Mouse (Mus musculus): ENCODE data around the gene Me1. TPM values are rescaled to one million over a fixed set of nuclear protein-coding genes. Genes with fewer than 3 reads are reported as not detected.

Gene Me1
- total RNA-seq, 2 experiments from 2014 or later: 76.3 to 77.7 TPM

GRCm38 (mm10) chr9:86672907-86673472 lies 22.8 kb downstream of the Me1 start:
- no peak for DNase-seq (ENCODE audit: extremely low spot score in 1 of 2, low spot score in 2 of 2)
- intact Hi-C loops (cut with DNase I): no loop called here

GRCm38 (mm10) chr9:86668590-86669252 lies 27.0 kb downstream of the Me1 start:
- DNase-seq (ENCODE audit: extremely low spot score in 1 of 2, low spot score in 2 of 2): no peak
- intact Hi-C loops (cut with DNase I): no loop called here

GRCm38 (mm10) chr9:86667138-86667750 lies 28.5 kb downstream of the Me1 start:
- intact Hi-C loops (cut with DNase I): no loop called here
- no peak for DNase-seq (ENCODE audit: extremely low spot score in 1 of 2, low spot score in 2 of 2)

- DNase-seq (ENCODE audit: extremely low spot score in 1 of 2, low spot score in 2 of 2): peak in 1 of 2 experiments; percentile 26
- intact Hi-C loops (cut with DNase I): no loop called here
Measured at GRCm38 (mm10) chr9:86661679-86662078, 34.1 kb downstream of the Me1 start.

GRCm38 (mm10) chr9:86661266-86661665 lies 34.5 kb downstream of the Me1 start:
- intact Hi-C loops (cut with DNase I): no loop called here
- DNase-seq (ENCODE audit: extremely low spot score in 1 of 2, low spot score in 2 of 2): peak in 1 of 2 experiments; percentile 20

GRCm38 (mm10) chr9:86660327-86660726 lies 35.4 kb downstream of the Me1 start:
- intact Hi-C loops (cut with DNase I): no loop called here
- DNase-seq (ENCODE audit: extremely low spot score in 1 of 2, low spot score in 2 of 2): no peak

- intact Hi-C loops (cut with DNase I): no loop called here
- no peak for DNase-seq (ENCODE audit: extremely low spot score in 1 of 2, low spot score in 2 of 2)
Measured at GRCm38 (mm10) chr9:86658347-86658746, 37.4 kb downstream of the Me1 start.

GRCm38 (mm10) chr9:86652194-86652593 lies 43.6 kb downstream of the Me1 start:
- DNase-seq (ENCODE audit: extremely low spot score in 1 of 2, low spot score in 2 of 2): no peak

GRCm38 (mm10) chr9:86651254-86651653 lies 44.5 kb downstream of the Me1 start:
- intact Hi-C loops (cut with DNase I): no loop called here
- DNase-seq (ENCODE audit: extremely low spot score in 1 of 2, low spot score in 2 of 2): no peak

More at GRCm38 (mm10) chr9:86652194-86652593, 43.6 kb downstream of the Me1 start:
- intact Hi-C loops (cut with DNase I): no loop called here

GRCm38 (mm10) chr9:86650822-86651221 lies 44.9 kb downstream of the Me1 start:
- no peak for DNase-seq (ENCODE audit: extremely low spot score in 1 of 2, low spot score in 2 of 2)
- intact Hi-C loops (cut with DNase I): no loop called here

- intact Hi-C loops (cut with DNase I): no loop called here
- no peak for DNase-seq (ENCODE audit: extremely low spot score in 1 of 2, low spot score in 2 of 2)
Measured at GRCm38 (mm10) chr9:86647931-86648550, 47.7 kb downstream of the Me1 start.

GRCm38 (mm10) chr9:86646807-86647206 lies 48.9 kb downstream of the Me1 start:
- intact Hi-C loops (cut with DNase I): no loop called here

GRCm38 (mm10) chr9:86643497-86643896 lies 52.3 kb downstream of the Me1 start:
- no peak for DNase-seq (ENCODE audit: extremely low spot score in 1 of 2, low spot score in 2 of 2)
- intact Hi-C loops (cut with DNase I): no loop called here

More at GRCm38 (mm10) chr9:86646807-86647206, 48.9 kb downstream of the Me1 start:
- DNase-seq (ENCODE audit: extremely low spot score in 1 of 2, low spot score in 2 of 2): no peak

- intact Hi-C loops (cut with DNase I): no loop called here
- no peak for DNase-seq (ENCODE audit: extremely low spot score in 1 of 2, low spot score in 2 of 2)
Measured at GRCm38 (mm10) chr9:86638771-86639170, 57.0 kb downstream of the Me1 start.

GRCm38 (mm10) chr9:86631153-86631552 lies 64.6 kb downstream of the Me1 start:
- intact Hi-C loops (cut with DNase I): no loop called here
- DNase-seq (ENCODE audit: extremely low spot score in 1 of 2, low spot score in 2 of 2): no peak

- intact Hi-C loops (cut with DNase I): no loop called here
- no peak for DNase-seq (ENCODE audit: extremely low spot score in 1 of 2, low spot score in 2 of 2)
Measured at GRCm38 (mm10) chr9:86630352-86630931, 65.3 kb downstream of the Me1 start.

- DNase-seq (ENCODE audit: extremely low spot score in 1 of 2, low spot score in 2 of 2): peak in 1 of 2 experiments; percentile 32
Measured at GRCm38 (mm10) chr9:86629379-86629778, 66.4 kb downstream of the Me1 start.

GRCm38 (mm10) chr9:86627745-86628496 lies 67.8 kb downstream of the Me1 start:
- intact Hi-C loops (cut with DNase I): no loop called here
- peak in 1 of 2 experiments; percentile 64 for DNase-seq (ENCODE audit: extremely low spot score in 1 of 2, low spot score in 2 of 2)

More at GRCm38 (mm10) chr9:86629379-86629778, 66.4 kb downstream of the Me1 start:
- intact Hi-C loops (cut with DNase I): no loop called here

GRCm38 (mm10) chr9:86626906-86627305 lies 68.8 kb downstream of the Me1 start:
- no peak for DNase-seq (ENCODE audit: extremely low spot score in 1 of 2, low spot score in 2 of 2)
- intact Hi-C loops (cut with DNase I): no loop called here

Data from left cerebral cortex, postnatal 10 days (tissue).